In genomic region chr10:25318405-25318804, GRCm38 (mm10) we compare ENCODE assay signal across 17 mouse cellular contexts. TPM values are rescaled to one million over a fixed set of nuclear protein-coding genes. Genes with fewer than 3 reads are reported as not detected.
A peak's percentile ranks its signal among the peaks of the same experiment; 100 is the strongest.
DNase-seq lines count a peak whose midpoint lies in the region; ATAC-seq and TF ChIP-seq lines count a peak whose summit lies in the region.
"Had no signal": no experiment of that assay in that cellular context is flagged by ENCODE, and none has a peak within 500 bp of the region (broad histone marks: within the 10 kb centered on the region; RNA-seq: fewer than 3 reads in every experiment).

No protein-coding gene starts in this region.

- no peak overlapping the region for H3K4me3 ChIP-seq in heart, embryonic 11.5 days (ENCODE audit: low read depth, low read length)
- H3K4me3 ChIP-seq in cerebellum, adult 2 months (replicated peaks; ENCODE audit: insufficient read depth, low read depth, low read length): no peak overlapping the region
- H3K4me3 ChIP-seq: liver, embryonic 13.5 days; midbrain, embryonic 10.5 days; myocyte had no signal

- no peaks in the 10 kb centered on the region for H3K36me3 ChIP-seq in heart, embryonic 11.5 days (ENCODE audit: control insufficient read depth, insufficient read depth, low read length)
- H3K36me3 ChIP-seq: liver, embryonic 13.5 days; midbrain, embryonic 10.5 days had no signal

- no peaks in the 10 kb centered on the region for H3K9me3 ChIP-seq in heart, embryonic 11.5 days (replicated peaks; ENCODE audit: control insufficient read depth, low read length)
- H3K9me3 ChIP-seq: liver, embryonic 13.5 days; midbrain, embryonic 10.5 days had no signal

- ATAC-seq in heart, embryonic 11.5 days (replicated peaks; ENCODE audit: insufficient number of reproducible peaks, low FRiP score, low TSS enrichment): no peak
- peak; percentile 95 for ATAC-seq in common myeloid progenitor, adult 5-6 weeks (replicated peaks; ENCODE audit: low read depth, poor library complexity, severe bottlenecking)
- peak; percentile 94 for ATAC-seq in megakaryocyte progenitor cell, adult 5-6 weeks (replicated peaks; ENCODE audit: poor library complexity)
- ATAC-seq: hindbrain, postnatal 0 days; Patski had no signal

- H3K9ac ChIP-seq in heart, embryonic 11.5 days (ENCODE audit: low read depth, low read length): no peak overlapping the region
- H3K9ac ChIP-seq: liver, embryonic 13.5 days had no signal

- H3K27me3 ChIP-seq in heart, embryonic 11.5 days (ENCODE audit: control insufficient read depth, insufficient read depth, low read length): no peaks in the 10 kb centered on the region
- peaks cover 3% of the 10 kb centered on the region; the same call in 1 of the 2 replicates for H3K27me3 ChIP-seq in cerebellum, adult 2 months (ENCODE audit: control insufficient read depth, insufficient read depth, low read length)
- H3K27me3 ChIP-seq: liver, embryonic 13.5 days; Patski had no signal

- no peak for DNase-seq in heart, postnatal 4 days
- peak; percentile 57 for DNase-seq in lung, postnatal 25 days (ENCODE audit: low spot score)
- DNase-seq in lung, postnatal 14 days: no peak
- no peak for DNase-seq in cerebellum, adult 9-10 months
- no peak for DNase-seq in cerebellum, adult 2 months
- DNase-seq: cerebellum, adult 9-11 months; gastrocnemius, postnatal 36 days; kidney, adult 9 months; liver, embryonic 13.5 days; right cerebral cortex, postnatal 14 days had no signal

- WGBS in heart, embryonic 11.5 days (ENCODE audit: insufficient replicate concordance): 51% methylated on average over 5 of the region's 5 CpGs
- 92% methylated on average over 5 of the region's 5 CpGs for WGBS in cerebellum, adult 2 months

- H3K27ac ChIP-seq in heart, embryonic 11.5 days (ENCODE audit: low read depth, low read length): peak overlapping the region; percentile 35; the same call in 1 of the 2 replicates
- H3K27ac ChIP-seq in cerebellum, adult 2 months (ENCODE audit: insufficient read depth, low read length): no peak overlapping the region
- H3K27ac ChIP-seq: hindbrain, postnatal 0 days; liver, embryonic 13.5 days; midbrain, embryonic 10.5 days had no signal

- TF ChIP-seq CTCF in cerebellum, adult 2 months (IDR thresholded peaks at IDR 0.05; ENCODE audit: borderline replicate concordance, insufficient read depth, low read depth, low read length): no peak

- H3K4me2 ChIP-seq in heart, embryonic 11.5 days: peak overlapping the region; percentile 38
- H3K4me2 ChIP-seq: liver, embryonic 13.5 days had no signal

- peaks cover 3% of the 10 kb centered on the region for H3K4me1 ChIP-seq in heart, embryonic 11.5 days (ENCODE audit: control insufficient read depth, insufficient read depth, low read length)
- H3K4me1 ChIP-seq in cerebellum, adult 2 months (ENCODE audit: control insufficient read depth, insufficient read depth, low read length): no peaks in the 10 kb centered on the region

- no peak for TF ChIP-seq POLR2A in cerebellum, adult 2 months (IDR thresholded peaks at IDR 0.05; ENCODE audit: borderline replicate concordance, insufficient read depth, low read length)

RNA-seq across cellular contexts. Expression of gene Akap7, which starts 10.7 kb away (rescaled TPM):
- polyA plus RNA-seq in heart, embryonic 11.5 days (2014; fragmentation: Nextera tagmentation; extraction: Ambion mirVana): 28.5 and 31.7 TPM in 2 replicates
- 10 to 100 TPM; 48.1 to 52.5 TPM for total RNA-seq in heart, postnatal 4 days (2021)
- total RNA-seq in common myeloid progenitor, adult 5-6 weeks (2017): 24.2 and 32.4 TPM in 2 replicates
- total RNA-seq in megakaryocyte progenitor cell, adult 5-6 weeks (2015): 17.2 and 19.3 TPM in 2 replicates
- total RNA-seq in megakaryocyte progenitor cell, adult 5-6 weeks (2017): 18.8 and 24.4 TPM in 2 replicates
- 91.9 and 98.7 TPM in 2 replicates for polyA plus RNA-seq in cerebellum, adult 2 months (2012; rRNA removed)

RNA-seq across cellular contexts. Expression of gene Epb41l2, which starts 41.2 kb away (rescaled TPM):
- polyA plus RNA-seq in heart, embryonic 11.5 days (2014; fragmentation: Nextera tagmentation; extraction: Ambion mirVana): 51.5 and 54.2 TPM in 2 replicates
- total RNA-seq in heart, postnatal 4 days (2021): 10 to 100 TPM; 90.5 to 91.5 TPM
- 27.3 and 35.8 TPM in 2 replicates for total RNA-seq in common myeloid progenitor, adult 5-6 weeks (2017)
- total RNA-seq in megakaryocyte progenitor cell, adult 5-6 weeks (2015): 16.5 and 28.2 TPM in 2 replicates
- total RNA-seq in megakaryocyte progenitor cell, adult 5-6 weeks (2017): 19.1 and 24.6 TPM in 2 replicates
- polyA plus RNA-seq in cerebellum, adult 2 months (2012; rRNA removed): 42.3 and 46.5 TPM in 2 replicates
